Mouse (Mus musculus): ENCODE data around the gene Ppip5k1.
"Not testable (repeated sequence)": the region's sequence is repeated elsewhere in the genome, so short reads cannot be mapped to it uniquely, and the experiment has no call there.

Gene Ppip5k1

GRCm38 (mm10) chr2:121354820-121355592, at the start of gene Ppip5k1:
Ppip5k1 (minus strand) TSS chr2:121355396.
- DNase-seq (ENCODE audit: low read depth, low spot score), result peak; percentile 98

DNA sequence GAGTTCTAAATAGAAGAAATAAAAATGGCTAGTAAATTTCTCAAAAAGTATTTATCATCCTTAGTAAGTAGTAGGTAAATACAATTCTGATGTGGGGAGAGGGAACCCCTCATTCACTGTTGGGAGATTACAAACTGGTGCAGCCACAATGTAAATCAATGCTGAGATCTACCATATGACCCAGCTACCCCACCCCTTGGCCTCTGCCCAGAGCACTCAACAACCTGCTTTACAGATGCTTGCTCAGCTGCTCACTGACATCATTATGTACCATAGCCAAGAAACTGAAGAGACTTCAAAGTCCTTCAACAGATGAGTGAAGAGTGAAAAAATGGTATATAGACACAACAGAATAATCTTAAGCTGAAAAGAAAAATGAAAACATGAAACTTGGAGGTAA, 48.1 kb upstream of the Ppip5k1 start:
- DNase-seq (ENCODE audit: low read depth, low spot score), result no peak

DNA sequence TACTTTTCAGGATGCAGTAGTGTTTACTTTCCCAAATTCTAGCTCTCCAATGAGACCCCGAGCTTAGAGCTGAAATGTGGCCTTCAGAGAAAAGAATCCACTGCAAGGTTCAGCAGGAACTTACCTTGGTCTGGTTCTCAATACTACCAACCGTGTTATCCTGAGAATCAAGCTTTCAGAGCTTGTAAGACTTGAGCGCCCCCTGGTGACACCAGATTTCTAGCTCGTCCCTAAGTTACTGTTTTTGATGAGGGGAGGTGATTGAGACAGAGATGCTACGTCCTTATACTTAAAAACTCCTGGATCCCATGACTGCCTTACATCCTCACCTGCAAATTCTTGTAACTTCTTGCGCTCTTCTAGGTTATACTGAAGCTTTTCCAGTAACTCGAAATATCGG, 41.4 kb upstream of the Ppip5k1 start:
- peak; percentile 87 for DNase-seq (ENCODE audit: low read depth, low spot score)

GRCm38 (mm10) chr2:121386961-121387575, 31.9 kb upstream of the Ppip5k1 start, which contains the start of gene Strc:
Strc (minus strand) TSS chr2:121387168.
- DNase-seq (ENCODE audit: low read depth, low spot score), result not testable (repeated sequence)

- DNase-seq (ENCODE audit: low read depth, low spot score), result no peak
These were observed 19.6 kb upstream of the Ppip5k1 start for GRCm38 (mm10) chr2:121374766-121375165.

- DNase-seq (ENCODE audit: low read depth, low spot score), result no peak
These were observed 17.1 kb upstream of the Ppip5k1 start for GRCm38 (mm10) chr2:121372266-121372665.

DNA sequence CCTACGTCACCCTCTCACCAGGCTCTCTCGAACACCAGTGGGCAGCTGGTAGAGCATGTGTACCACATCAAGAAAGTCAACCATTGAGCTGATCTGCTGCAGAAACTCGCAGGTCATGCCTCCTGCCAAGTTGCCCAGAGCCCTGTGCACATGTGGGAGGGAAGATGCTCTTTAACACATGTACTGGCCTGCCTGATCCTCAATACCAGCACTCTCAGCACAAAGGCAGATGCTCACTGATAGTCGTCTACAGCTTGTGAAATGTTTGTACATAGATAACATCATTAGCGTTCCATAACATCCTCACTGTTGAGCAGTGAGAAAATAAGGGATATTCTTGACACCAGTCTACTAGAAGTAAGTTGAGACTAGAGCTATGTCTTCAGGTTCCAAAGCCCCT, 15.7 kb upstream of the Ppip5k1 start:
- no peak for DNase-seq (ENCODE audit: low read depth, low spot score)

GRCm38 (mm10) chr2:121368831-121369230, 13.6 kb upstream of the Ppip5k1 start:
- DNase-seq (ENCODE audit: low read depth, low spot score), result no peak

DNA sequence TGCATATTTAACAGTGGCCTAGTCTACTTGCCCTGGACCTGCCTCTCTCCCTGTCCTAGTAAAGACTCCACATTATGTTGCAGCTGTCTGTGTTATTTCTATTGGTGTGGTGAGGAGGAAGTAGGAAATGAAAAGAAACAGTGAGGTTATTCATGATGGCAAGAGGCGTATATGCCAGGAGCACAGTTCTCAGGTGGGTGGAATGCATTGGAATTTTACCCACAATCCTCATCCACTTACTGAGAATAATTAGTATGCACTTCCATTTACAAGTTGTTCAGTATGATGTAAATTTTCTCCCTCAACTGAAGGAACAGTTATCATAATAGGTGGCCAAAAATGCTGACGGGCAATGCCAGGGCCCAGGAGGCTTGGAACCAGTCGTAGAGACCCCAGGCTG, 8.5 kb upstream of the Ppip5k1 start:
- no peak for DNase-seq (ENCODE audit: low read depth, low spot score)

DNA sequence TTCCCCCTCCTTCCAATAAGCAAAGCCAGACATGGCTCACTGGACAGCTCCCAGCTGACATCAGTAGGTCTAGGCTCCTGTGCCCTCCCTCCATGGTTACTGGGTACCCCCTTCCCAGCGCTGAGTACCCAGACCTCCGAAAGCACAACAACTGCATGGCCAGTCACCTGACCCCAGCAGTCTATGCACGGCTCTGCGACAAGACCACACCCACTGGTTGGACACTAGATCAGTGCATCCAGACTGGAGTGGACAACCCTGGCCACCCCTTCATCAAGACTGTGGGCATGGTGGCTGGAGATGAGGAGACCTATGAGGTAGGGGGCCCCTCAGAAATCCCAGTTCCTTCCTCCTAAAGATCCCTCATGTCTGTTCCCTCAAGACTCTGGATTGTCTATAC, 4.3 kb upstream of the Ppip5k1 start:
- DNase-seq (ENCODE audit: low read depth, low spot score), result no peak

DNA sequence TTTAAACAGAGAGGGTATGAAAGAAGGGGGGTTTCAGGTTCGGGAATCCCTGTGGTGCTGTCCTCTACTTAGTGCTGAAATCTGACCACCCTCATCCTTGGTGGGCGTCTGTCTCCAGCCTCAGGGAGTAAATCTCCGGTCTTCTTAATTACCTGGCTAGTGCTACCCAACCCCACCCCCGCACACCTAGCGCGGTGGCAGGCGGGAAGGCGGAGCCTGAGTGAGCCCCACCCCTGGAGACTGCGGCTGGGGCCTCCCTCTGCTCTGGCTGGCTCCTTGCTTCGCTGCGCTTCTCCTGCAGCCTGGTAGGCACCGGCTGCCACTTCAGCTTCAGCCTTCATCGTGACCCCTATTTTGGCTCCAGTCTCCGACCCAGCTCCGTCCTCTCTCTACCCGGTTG, 3.2 kb upstream of the Ppip5k1 start:
- peak; percentile 67 for DNase-seq (ENCODE audit: low read depth, low spot score)

DNA sequence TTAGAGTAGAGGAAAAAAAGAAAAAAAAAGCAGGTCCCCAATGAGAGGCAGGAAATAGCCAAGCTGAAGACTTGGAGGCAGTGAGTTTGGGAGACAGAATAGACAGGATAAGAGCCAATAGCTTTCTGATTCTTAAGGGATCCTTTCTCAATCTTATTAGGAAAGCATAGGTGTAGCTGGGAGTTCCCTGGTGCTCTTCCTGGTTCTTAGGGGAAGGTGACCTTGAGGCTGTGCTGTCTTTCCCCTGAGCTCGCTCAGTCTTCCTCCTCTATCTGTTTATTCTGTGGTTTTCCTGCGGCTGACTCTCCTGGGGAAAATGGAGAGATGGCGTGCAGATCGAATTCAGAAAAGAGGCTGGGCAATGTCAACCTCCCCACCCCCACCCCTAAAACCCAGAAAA, 2.8 kb upstream of the Ppip5k1 start:
- DNase-seq (ENCODE audit: low read depth, low spot score), result no peak

- no peak for DNase-seq (ENCODE audit: low read depth, low spot score)
These were observed 2.3 kb upstream of the Ppip5k1 start, which contains the start of gene Ckmt1 for GRCm38 (mm10) chr2:121357494-121357893. Ckmt1 (plus strand) TSS chr2:121357714.

GRCm38 (mm10) chr2:121354378-121354777, 818 bp downstream of the Ppip5k1 start:
- DNase-seq (ENCODE audit: low read depth, low spot score), result no peak

- DNase-seq (ENCODE audit: low read depth, low spot score), result no peak
These were observed 2.0 kb downstream of the Ppip5k1 start for GRCm38 (mm10) chr2:121353156-121353555.

DNA sequence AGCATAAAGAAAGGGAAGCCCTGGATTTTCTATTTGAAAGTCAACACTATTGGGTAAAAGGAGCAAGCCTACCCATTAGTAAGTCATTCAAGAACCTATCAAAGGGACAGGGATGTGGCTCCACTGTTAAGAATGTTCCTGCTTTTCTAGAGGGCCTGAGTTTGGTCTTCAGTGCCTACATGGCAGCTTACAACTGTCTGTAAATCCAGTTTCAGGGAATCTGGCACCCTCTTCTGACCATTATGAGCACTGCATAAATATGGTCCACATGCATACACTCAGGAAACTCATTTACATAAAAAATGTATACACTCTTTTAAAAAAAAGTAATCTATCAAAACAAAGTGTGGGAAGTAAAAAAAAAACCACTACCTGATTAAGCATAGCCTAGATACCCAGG, 16.1 kb downstream of the Ppip5k1 start:
- DNase-seq (ENCODE audit: low read depth, low spot score), result peak; percentile 31

DNA sequence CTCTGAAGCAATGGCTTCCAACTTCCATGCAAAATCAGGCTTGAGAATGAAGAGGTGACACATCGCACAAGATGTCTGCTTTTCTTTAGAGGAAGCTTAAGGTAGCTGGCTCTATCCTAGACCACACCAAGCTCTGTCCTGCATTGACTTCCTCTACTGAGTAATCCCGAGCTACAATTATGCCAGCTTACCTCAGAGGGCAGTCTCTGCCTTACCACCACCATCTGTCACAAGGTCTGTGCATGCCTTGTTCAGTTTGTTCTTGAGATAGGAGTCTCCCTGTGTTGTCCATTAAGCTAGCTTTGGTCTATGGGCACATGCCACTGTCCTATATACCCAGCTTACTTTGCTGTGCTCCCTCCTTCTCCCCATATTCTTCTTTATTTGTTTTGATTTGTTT, 25.7 kb downstream of the Ppip5k1 start:
- no peak for DNase-seq (ENCODE audit: low read depth, low spot score)

DNA sequence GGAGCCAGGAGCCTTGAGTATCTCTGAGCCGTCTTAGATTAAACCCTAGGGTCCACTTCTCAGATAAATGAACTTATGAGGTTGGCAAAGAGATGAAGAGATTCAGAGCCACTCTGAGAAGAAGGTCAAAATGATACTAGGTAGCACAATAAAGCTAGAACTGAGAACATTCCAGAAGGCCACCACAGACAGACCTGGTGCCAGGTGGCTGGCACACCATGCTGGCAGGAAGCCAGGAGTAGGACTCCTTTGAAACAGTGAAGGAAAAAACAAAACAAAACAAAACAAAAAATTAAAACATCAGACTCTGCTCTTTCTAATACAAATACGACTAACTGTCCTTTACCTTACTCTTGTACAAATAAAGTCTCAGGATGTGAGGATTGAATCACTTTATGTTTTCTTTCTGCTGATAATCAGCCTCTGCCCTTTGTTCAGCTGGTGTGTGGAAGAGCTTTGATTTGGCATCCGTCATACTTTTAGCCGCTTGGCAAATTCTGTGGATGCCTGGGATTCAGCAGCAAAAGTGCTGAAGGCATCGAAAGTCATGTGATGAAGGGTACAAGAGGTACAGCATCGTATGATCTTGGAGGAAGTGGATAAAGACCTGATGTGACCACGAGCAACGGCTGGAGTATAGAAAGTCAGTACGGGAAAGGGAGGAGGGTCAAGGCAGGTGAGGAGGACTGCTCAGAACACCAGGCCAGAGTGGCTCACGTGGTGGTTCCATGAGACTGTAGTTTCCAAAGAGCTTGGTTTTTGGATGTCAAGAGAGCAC, 31.3 kb downstream of the Ppip5k1 start:
- DNase-seq (ENCODE audit: low read depth, low spot score), result no peak

- no peak for DNase-seq (ENCODE audit: low read depth, low spot score)
These were observed 32.2 kb downstream of the Ppip5k1 start for GRCm38 (mm10) chr2:121323041-121323440.

GRCm38 (mm10) chr2:121316278-121316677, 38.9 kb downstream of the Ppip5k1 start:
- no peak for DNase-seq (ENCODE audit: low read depth, low spot score)

DNA sequence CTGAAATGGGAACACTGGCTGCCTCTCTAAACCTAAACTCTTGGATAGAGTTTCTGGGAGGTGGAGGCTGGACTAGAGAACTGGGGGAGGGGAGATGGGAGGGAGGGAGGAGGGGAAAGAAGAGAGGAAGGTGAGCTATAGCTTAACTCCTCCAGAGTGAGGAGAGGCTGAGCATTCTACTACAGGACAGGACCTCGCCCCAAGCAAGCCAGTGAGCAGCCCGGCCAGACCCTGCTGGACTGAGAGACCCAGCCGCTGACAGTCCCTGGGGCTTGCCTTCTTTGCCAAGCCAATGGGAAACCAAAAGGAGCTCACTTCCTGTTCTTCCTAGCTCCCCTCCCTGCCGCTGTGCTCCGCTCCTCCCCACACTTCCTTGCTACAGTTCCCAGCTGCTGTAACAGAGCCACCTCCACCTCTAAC, 46.2 kb downstream of the Ppip5k1 start:
- DNase-seq (ENCODE audit: low read depth, low spot score), result no peak

- no peak for DNase-seq (ENCODE audit: low read depth, low spot score)
These were observed 55.2 kb downstream of the Ppip5k1 start for GRCm38 (mm10) chr2:121300036-121300435.

Measured in CD4-positive, CD25-positive, alpha-beta regulatory T cell, adult 2 months (primary cell).